21 mouse cellular contexts compared by ENCODE assay signal in genomic region chr15:86275754-86276153, GRCm38 (mm10).
DNase-seq lines count a peak whose midpoint lies in the region; ATAC-seq and TF ChIP-seq lines count a peak whose summit lies in the region.
"Had no signal": no experiment of that assay in that cellular context is flagged by ENCODE, and none has a peak within 500 bp of the region (broad histone marks: within the 10 kb centered on the region; RNA-seq: fewer than 3 reads in every experiment).

No protein-coding gene starts in this region.

- no peaks in the 10 kb centered on the region for H3K9me3 ChIP-seq in forebrain, embryonic 13.5 days (replicated peaks)
- H3K9me3 ChIP-seq in forebrain, postnatal 0 days (ENCODE audit: low read length): no peaks in the 10 kb centered on the region
- no peaks in the 10 kb centered on the region for H3K9me3 ChIP-seq in midbrain, embryonic 15.5 days
- H3K9me3 ChIP-seq in midbrain, embryonic 11.5 days (ENCODE audit: control insufficient read depth, low read length): no peaks in the 10 kb centered on the region
- no peaks in the 10 kb centered on the region for H3K9me3 ChIP-seq in limb, embryonic 10.5 days (replicated peaks)
- H3K9me3 ChIP-seq: embryonic facial prominence, embryonic 12.5 days; heart, embryonic 13.5 days; limb, embryonic 13.5 days; liver, embryonic 15.5 days; neural tube, embryonic 12.5 days had no signal

- no peaks in the 10 kb centered on the region for H3K36me3 ChIP-seq in forebrain, embryonic 13.5 days (ENCODE audit: poor library complexity, severe bottlenecking)
- H3K36me3 ChIP-seq in forebrain, postnatal 0 days (ENCODE audit: insufficient read depth): no peaks in the 10 kb centered on the region
- H3K36me3 ChIP-seq in midbrain, embryonic 15.5 days (replicated peaks): no peaks in the 10 kb centered on the region
- no peaks in the 10 kb centered on the region for H3K36me3 ChIP-seq in midbrain, embryonic 11.5 days (ENCODE audit: control insufficient read depth, insufficient read depth, low read length)
- no peaks in the 10 kb centered on the region for H3K36me3 ChIP-seq in limb, embryonic 10.5 days
- H3K36me3 ChIP-seq: embryonic facial prominence, embryonic 12.5 days; heart, embryonic 13.5 days; limb, embryonic 13.5 days; liver, embryonic 15.5 days; neural tube, embryonic 12.5 days had no signal

- intact Hi-C loops in gastrocnemius, postnatal 36 days (cut with DNase I): no loop called here

- WGBS in forebrain, embryonic 13.5 days: 65% methylated on average over 7 of the region's 7 CpGs
- WGBS in forebrain, postnatal 0 days: 76% methylated on average over 7 of the region's 7 CpGs
- WGBS in midbrain, embryonic 15.5 days: 72% methylated on average over 7 of the region's 7 CpGs
- 84% methylated on average over 7 of the region's 7 CpGs for WGBS in midbrain, embryonic 11.5 days
- 80% methylated on average over 7 of the region's 7 CpGs for WGBS in limb, embryonic 10.5 days

- H3K27ac ChIP-seq in forebrain, embryonic 13.5 days: peak overlapping the region; percentile 32; the same call in 1 of the 2 replicates
- no peak overlapping the region for H3K27ac ChIP-seq in forebrain, postnatal 0 days (ENCODE audit: low read depth, low read length)
- H3K27ac ChIP-seq in midbrain, embryonic 15.5 days: peak overlapping the region; percentile 42; the same call in 1 of the 2 replicates
- H3K27ac ChIP-seq in midbrain, embryonic 11.5 days (ENCODE audit: low read depth, low read length): no peak overlapping the region
- peak overlapping the region; percentile 72; the same call in 1 of the 2 replicates for H3K27ac ChIP-seq in limb, embryonic 10.5 days
- H3K27ac ChIP-seq: embryonic facial prominence, embryonic 12.5 days; gastrocnemius, adult 2 months; heart, embryonic 13.5 days; hindbrain, postnatal 0 days; limb, embryonic 13.5 days; liver, embryonic 15.5 days; neural tube, embryonic 12.5 days had no signal

- H3K4me3 ChIP-seq in forebrain, embryonic 13.5 days: no peak overlapping the region
- H3K4me3 ChIP-seq in forebrain, postnatal 0 days (ENCODE audit: low read depth, low read length): no peak overlapping the region
- H3K4me3 ChIP-seq in midbrain, embryonic 15.5 days: no peak overlapping the region
- no peak overlapping the region for H3K4me3 ChIP-seq in midbrain, embryonic 11.5 days (ENCODE audit: low read depth, low read length)
- H3K4me3 ChIP-seq in limb, embryonic 10.5 days: no peak overlapping the region
- H3K4me3 ChIP-seq: embryonic facial prominence, embryonic 12.5 days; erythroblast, embryonic 14.5 days; gastrocnemius, adult 2 months; heart, embryonic 13.5 days; limb, embryonic 13.5 days; liver, embryonic 15.5 days; neural tube, embryonic 12.5 days had no signal

- H3K4me2 ChIP-seq in forebrain, embryonic 13.5 days: no peak overlapping the region
- no peak overlapping the region for H3K4me2 ChIP-seq in forebrain, postnatal 0 days (ENCODE audit: low read depth)
- no peak overlapping the region for H3K4me2 ChIP-seq in midbrain, embryonic 15.5 days
- H3K4me2 ChIP-seq in midbrain, embryonic 11.5 days: no peak overlapping the region
- H3K4me2 ChIP-seq: embryonic facial prominence, embryonic 12.5 days; heart, embryonic 13.5 days; limb, embryonic 13.5 days; liver, embryonic 15.5 days; neural tube, embryonic 12.5 days had no signal

- DNase-seq in forebrain, postnatal 0 days: no peak
- DNase-seq in midbrain, embryonic 11.5 days (ENCODE audit: low spot score, missing footprints): no peak
- DNase-seq in limb, embryonic 10.5 days (ENCODE audit: low spot score): no peak
- no peak for DNase-seq in cerebellum, adult 11 months
- DNase-seq in gastrocnemius, postnatal 36 days: no peak
- DNase-seq: cerebellum, adult 8-10 months; gastrocnemius, adult 2 months; kidney, adult 2 months; kidney, postnatal 10 days; layer of hippocampus, adult 9-11 months; thymus, postnatal 14 days had no signal

- peaks cover 59% of the 10 kb centered on the region for H3K4me1 ChIP-seq in forebrain, embryonic 13.5 days
- H3K4me1 ChIP-seq in forebrain, postnatal 0 days (ENCODE audit: insufficient read depth): peaks cover 36% of the 10 kb centered on the region
- H3K4me1 ChIP-seq in midbrain, embryonic 15.5 days: peaks cover 45% of the 10 kb centered on the region
- H3K4me1 ChIP-seq in midbrain, embryonic 11.5 days (ENCODE audit: control insufficient read depth, insufficient read depth, low read length): peaks cover 23% of the 10 kb centered on the region
- H3K4me1 ChIP-seq in limb, embryonic 10.5 days: peaks cover 51% of the 10 kb centered on the region

- peaks cover 58% of the 10 kb centered on the region for H3K27me3 ChIP-seq in forebrain, embryonic 13.5 days
- H3K27me3 ChIP-seq in forebrain, postnatal 0 days (ENCODE audit: insufficient read depth, low read length): peaks cover 3% of the 10 kb centered on the region; the same call in 1 of the 2 replicates
- H3K27me3 ChIP-seq in midbrain, embryonic 15.5 days (replicated peaks): no peaks in the 10 kb centered on the region
- no peaks in the 10 kb centered on the region; the same call in 1 of the 2 replicates for H3K27me3 ChIP-seq in midbrain, embryonic 11.5 days (ENCODE audit: control insufficient read depth, insufficient read depth, low read length)
- no peaks in the 10 kb centered on the region for H3K27me3 ChIP-seq in limb, embryonic 10.5 days (ENCODE audit: low read depth, poor library complexity, severe bottlenecking)
- H3K27me3 ChIP-seq: CH12.LX; embryonic facial prominence, embryonic 12.5 days; heart, embryonic 13.5 days; liver, embryonic 15.5 days; neural tube, embryonic 12.5 days had no signal

- no peak for ATAC-seq in forebrain, embryonic 13.5 days
- ATAC-seq in forebrain, postnatal 0 days: no peak
- 0 out of 2 replicates have a peak, but pooled peaks have one; percentile 15 for ATAC-seq in midbrain, embryonic 15.5 days (replicated peaks)
- no peak for ATAC-seq in midbrain, embryonic 11.5 days (ENCODE audit: low FRiP score)
- ATAC-seq: hindbrain, postnatal 0 days had no signal

- H3K9ac ChIP-seq in forebrain, embryonic 13.5 days: no peak overlapping the region
- H3K9ac ChIP-seq in forebrain, postnatal 0 days: no peak overlapping the region
- H3K9ac ChIP-seq in midbrain, embryonic 15.5 days: no peak overlapping the region
- H3K9ac ChIP-seq in midbrain, embryonic 11.5 days (ENCODE audit: low read length): no peak overlapping the region
- H3K9ac ChIP-seq: embryonic facial prominence, embryonic 12.5 days; heart, embryonic 13.5 days; limb, embryonic 13.5 days; liver, embryonic 15.5 days; neural tube, embryonic 12.5 days had no signal

- no peak for TF ChIP-seq CTCF in forebrain, postnatal 0 days (IDR thresholded peaks at IDR 0.05; ENCODE audit: low read depth)

Comparison
In these comparisons a context has a peak if more than half of its experiments do, and no peak if none do; other contexts are left out.
1. H3K27ac ChIP-seq: peak in forebrain, embryonic 13.5 days (single experiment), midbrain, embryonic 15.5 days (single experiment) and limb, embryonic 10.5 days (single experiment); none in forebrain, postnatal 0 days (single experiment) and midbrain, embryonic 11.5 days (single experiment).